Mouse (Mus musculus) G1E (cell line): ENCODE data around the gene Col4a2.

Experiments
- CTCF ChIP-seq: IDR thresholded peaks from 2 replicates; pipeline ENCODE4 v1.5.1; 2012; ENCODE audit warnings: low read depth, low read length, inconsistent platforms, mixed read lengths
- GATA1 ChIP-seq: IDR thresholded peaks from 2 replicates; pipeline ENCODE4 v1.6.1; 2012; ENCODE audit warnings: borderline replicate concordance, low read length, inconsistent platforms, mixed read lengths
- TAL1 ChIP-seq: conservative IDR thresholded peaks from 2 replicates; pipeline ENCODE4 v1.6.1; 2012; ENCODE audit warnings: low read depth, low read length, inconsistent platforms, mixed read lengths

GRCm38 (mm10) chr8:11367670-11368069 is 55.1 kb downstream of the Col4a2 start:
- no peak for TF ChIP-seq GATA1
- TF ChIP-seq CTCF = no peak
- TF ChIP-seq TAL1 = no peak
